21 mouse cellular contexts compared by ENCODE assay signal in the genomic region with DNA sequence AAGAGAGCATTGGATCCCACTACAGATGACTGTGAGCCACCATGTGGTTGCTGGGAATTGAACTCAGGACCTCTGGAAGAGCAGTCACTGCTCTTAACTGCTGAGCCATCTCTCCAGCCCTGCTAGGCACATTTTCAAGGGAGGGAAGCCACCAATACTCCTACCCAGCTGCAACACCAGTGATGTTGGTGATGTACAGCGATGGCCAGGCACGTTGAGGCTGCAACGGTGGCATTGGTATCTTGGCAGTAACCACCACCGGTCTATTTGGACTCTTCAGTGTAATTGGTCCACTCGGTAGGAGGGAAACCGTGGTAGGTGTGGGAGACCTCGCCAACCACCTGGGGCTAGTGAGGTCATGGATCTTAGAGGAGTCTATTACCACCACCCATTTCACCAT. TPM values are rescaled to one million over a fixed set of nuclear protein-coding genes. Genes with fewer than 3 reads are reported as not detected.
A peak's percentile ranks its signal among the peaks of the same experiment; 100 is the strongest.
DNase-seq lines count a peak whose midpoint lies in the region; ATAC-seq lines count a peak whose summit lies in the region.
"Had no signal": no experiment of that assay in that cellular context is flagged by ENCODE, and none has a peak within 500 bp of the region (broad histone marks: within the 10 kb centered on the region; RNA-seq: fewer than 3 reads in every experiment).

No protein-coding gene starts in this region.

- H3K27ac ChIP-seq in heart, embryonic 10.5 days: no peak overlapping the region

- H3K4me1 ChIP-seq in heart, embryonic 10.5 days: peaks cover 9% of the 10 kb centered on the region; the same call in 1 of the 2 replicates
- H3K4me1 ChIP-seq in megakaryocyte, embryonic 14.5 days: peaks cover 62% of the 10 kb centered on the region

- H3K9me3 ChIP-seq in heart, embryonic 10.5 days: no peaks in the 10 kb centered on the region
- peaks cover 4% of the 10 kb centered on the region; the same call in 1 of the 2 replicates for H3K9me3 ChIP-seq in megakaryocyte, embryonic 14.5 days
- H3K9me3 ChIP-seq: G1E had no signal

- no peak overlapping the region for H3K4me3 ChIP-seq in heart, embryonic 10.5 days
- peak overlapping the region; percentile 59 for H3K4me3 ChIP-seq in megakaryocyte, embryonic 14.5 days (replicated peaks)

- peak; percentile 89 for DNase-seq in heart, adult 11 months
- DNase-seq in heart, adult 9 months (ENCODE audit: low spot score in 2 of 2): no peak
- DNase-seq in heart, embryonic 10.5 days (ENCODE audit: low spot score): peak; percentile 52
- no peak for DNase-seq in heart, postnatal 10 days
- DNase-seq: adrenal gland, adult 2 months; adrenal gland, adult 8-10 months; adrenal gland, postnatal 10 days; adrenal gland, postnatal 14 days; adrenal gland, postnatal 25 days; adrenal gland, postnatal 36 days; B cell, adult 2 months; cerebellum, adult 11 months; cerebellum, adult 11-12 months; cerebellum, adult 18-20 months had no signal

- no peak for ATAC-seq in megakaryocyte, adult 5-6 weeks (ENCODE audit: poor library complexity, severe bottlenecking)
- ATAC-seq: activated CD4-positive, CD25-positive, alpha-beta regulatory T cell, adult 4 months; CD4-positive, CD25-positive, alpha-beta regulatory T cell, adult 4 months; Patski had no signal

- WGBS in heart, embryonic 10.5 days: 84% methylated on average over 7 of the region's 7 CpGs

- H3K36me3 ChIP-seq in heart, embryonic 10.5 days: no peaks in the 10 kb centered on the region
- H3K36me3 ChIP-seq in megakaryocyte, embryonic 14.5 days (replicated peaks; ENCODE audit: low read length): no peaks in the 10 kb centered on the region
- H3K36me3 ChIP-seq: G1E had no signal

- H3K27me3 ChIP-seq in heart, embryonic 10.5 days (ENCODE audit: insufficient read depth, poor library complexity, severe bottlenecking): peaks cover 36% of the 10 kb centered on the region
- peaks cover 6% of the 10 kb centered on the region for H3K27me3 ChIP-seq in megakaryocyte, embryonic 14.5 days (replicated peaks)
- H3K27me3 ChIP-seq: CH12.LX, Patski had no signal

- intact Hi-C loops in heart, postnatal 10 days (cut with DNase I): loop anchor here (2.0 kb wide), 2 partner anchors 351 to 377 kb away; partner anchors contain the start of gene Lrrc8c

RNA-seq across cellular contexts. Expression of gene Zfp326, which starts 6.6 kb away (rescaled TPM):
- polyA plus RNA-seq in heart, embryonic 10.5 days (2016; fragmentation: Nextera tagmentation; extraction: Ambion mirVana): 30.0 and 37.7 TPM in 2 replicates
- total RNA-seq in heart, postnatal 10 days (2021): 10 to 100 TPM; 21.1 to 21.9 TPM
- polyA plus RNA-seq in megakaryocyte, embryonic 14.5 days (2012; ENCODE audit: insufficient read depth, low replicate concordance): 1.2 and 7.6 TPM in 2 replicates
- 21.2 and 32.9 TPM in 2 replicates for total RNA-seq in megakaryocyte, adult 5-6 weeks (2015)
- 21.3 and 27.6 TPM in 2 replicates for total RNA-seq in megakaryocyte, adult 5-6 weeks (2017)

Comparison
In these comparisons a context has a peak if more than half of its experiments do, and no peak if none do; other contexts are left out.
1. DNase-seq: peak in heart, adult 11 months (single experiment) and heart, embryonic 10.5 days (single experiment); none in heart, adult 9 months (0 of 2) and heart, postnatal 10 days (0 of 2).